Mouse (Mus musculus) heart, postnatal 14 days (tissue): Measurements from ENCODE around the gene Eif3f. TPM values are rescaled to one million over a fixed set of nuclear protein-coding genes. Genes with fewer than 3 reads are reported as not detected.
A peak's percentile ranks its signal among the peaks of the same experiment; 100 is the strongest.

Experiments
- DNase-seq, 2 experiments: peaks; one replicate each; pipeline ENCODE4 v3.0.0; 2021 to 2022
- intact Hi-C: fragments of 180-260 bp; cut with DNase I; formaldehyde crosslinking; loops from one replicate; pipeline ENCODE4 v1.15.1; 2025
- long read RNA-seq, 2 experiments: library from polyadenylated mRNA; stranded (forward); transcript quantifications; one replicate each; pipeline ENCODE4 v2.0.0; 2021
- total RNA-seq, 2 experiments: library from RNA; stranded (reverse); gene quantifications; 2 replicates each; pipeline ENCODE4 v1.2.3; 2021

Eif3f gene
- 10 to 100 TPM; 90.2 to 92.6 TPM for total RNA-seq
- long read RNA-seq, experiment 1, transcript Eif3f-201 (8 exons, 2,514 nt): major isoform, 194 of 198 reads
- long read RNA-seq, experiment 1, partial matches to known transcripts: 2 of 198 reads
- long read RNA-seq, experiment 1, other reads (novel, unspliced or antisense): 2 of 198 reads
- long read RNA-seq, experiment 2, transcript Eif3f-201 (8 exons, 2,514 nt): major isoform, 144 of 146 reads
- long read RNA-seq, experiment 2, partial matches to known transcripts: 2 of 146 reads
- long read RNA-seq, experiment 2, other reads (novel, unspliced or antisense): 0 of 146 reads

DNA sequence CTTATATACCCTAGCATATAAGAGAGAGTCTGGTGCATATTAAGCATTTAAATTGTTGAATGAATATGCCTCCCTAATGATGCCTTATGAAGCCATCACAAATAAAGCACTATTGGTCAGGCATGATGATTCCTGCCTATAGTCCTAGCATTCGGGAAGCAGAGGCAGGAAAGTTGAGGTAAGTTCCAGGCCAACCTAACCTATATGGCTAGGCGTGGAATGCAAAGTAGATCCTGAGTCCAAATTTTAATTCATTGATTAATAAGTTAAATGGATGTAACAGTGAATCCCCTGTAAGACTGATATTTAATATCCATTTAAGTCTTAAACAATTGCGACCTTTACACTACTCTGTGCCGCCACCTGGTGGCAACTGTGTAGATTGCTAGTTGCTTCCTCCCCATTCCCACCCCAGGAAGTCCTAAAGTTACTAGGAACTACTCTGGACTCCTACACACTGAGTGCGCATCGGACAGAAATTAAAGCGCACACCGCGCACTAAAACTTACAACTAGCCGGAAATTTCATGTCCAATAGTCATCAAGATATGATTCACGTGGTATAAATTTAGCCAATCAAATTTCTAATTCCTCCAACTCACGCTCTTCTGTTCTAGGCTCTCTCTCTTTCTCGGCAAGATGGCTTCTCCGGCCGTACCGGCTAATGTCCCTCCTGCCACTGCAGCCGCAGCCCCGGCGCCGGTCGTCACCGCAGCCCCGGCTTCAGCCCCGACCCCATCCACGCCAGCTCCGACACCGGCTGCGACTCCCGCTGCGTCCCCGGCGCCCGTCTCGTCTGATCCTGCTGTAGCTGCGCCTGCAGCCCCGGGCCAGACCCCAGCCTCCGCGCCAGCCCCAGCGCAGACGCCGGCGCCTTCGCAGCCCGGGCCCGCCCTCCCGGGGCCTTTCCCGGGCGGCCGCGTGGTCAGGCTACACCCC lies at the start of gene Eif3f:
Gene Eif3f (plus strand): TSS at position 624 of the 938 bp plus-strand sequence.
- peak; percentile 93 to 94 for DNase-seq
- intact Hi-C loops: loop anchor here (2.0 to 5.0 kb wide), 2 partner anchors 82 to 119 kb away; partner anchors contain the start of gene Olfr516

- intact Hi-C loops: no loop called here
These were observed 49.3 kb upstream of the Eif3f start, which contains the start of gene Olfr518 for GRCm38 (mm10) chr7:108884906-108885305. TSS of gene Olfr518 (minus strand) at chr7:108885006.

GRCm38 (mm10) chr7:108894320-108894719 lies 39.9 kb upstream of the Eif3f start, which contains the start of gene Olfr519:
TSS of gene Olfr519 (minus strand) at chr7:108894420.
- intact Hi-C loops: no loop called here
- no peak for DNase-seq

More at GRCm38 (mm10) chr7:108884906-108885305, 49.3 kb upstream of the Eif3f start, which contains the start of gene Olfr518:
- no peak for DNase-seq

DNA sequence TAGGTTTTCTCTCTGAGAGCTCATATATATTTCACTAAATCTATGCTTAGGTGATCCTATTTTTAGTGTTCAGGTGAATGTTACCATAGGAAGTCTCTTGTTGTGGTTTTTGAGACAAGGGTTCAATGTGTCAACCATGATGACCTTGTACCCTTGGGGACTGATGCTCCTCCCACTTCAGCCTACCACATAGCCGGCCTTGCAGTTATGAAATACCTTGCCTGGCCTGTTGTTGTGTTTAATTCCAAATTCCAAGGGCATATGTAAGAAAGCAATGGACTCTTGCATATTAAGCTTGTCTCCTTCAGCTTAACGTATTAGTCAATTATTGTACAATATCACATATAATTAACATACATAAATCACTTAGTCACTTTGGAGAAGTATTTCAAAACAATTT lies 30.2 kb upstream of the Eif3f start:
- intact Hi-C loops: no loop called here
- DNase-seq: no peak

- DNase-seq: no peak
- intact Hi-C loops: no loop called here
These were observed 7.2 kb upstream of the Eif3f start for GRCm38 (mm10) chr7:108927043-108927442.

DNA sequence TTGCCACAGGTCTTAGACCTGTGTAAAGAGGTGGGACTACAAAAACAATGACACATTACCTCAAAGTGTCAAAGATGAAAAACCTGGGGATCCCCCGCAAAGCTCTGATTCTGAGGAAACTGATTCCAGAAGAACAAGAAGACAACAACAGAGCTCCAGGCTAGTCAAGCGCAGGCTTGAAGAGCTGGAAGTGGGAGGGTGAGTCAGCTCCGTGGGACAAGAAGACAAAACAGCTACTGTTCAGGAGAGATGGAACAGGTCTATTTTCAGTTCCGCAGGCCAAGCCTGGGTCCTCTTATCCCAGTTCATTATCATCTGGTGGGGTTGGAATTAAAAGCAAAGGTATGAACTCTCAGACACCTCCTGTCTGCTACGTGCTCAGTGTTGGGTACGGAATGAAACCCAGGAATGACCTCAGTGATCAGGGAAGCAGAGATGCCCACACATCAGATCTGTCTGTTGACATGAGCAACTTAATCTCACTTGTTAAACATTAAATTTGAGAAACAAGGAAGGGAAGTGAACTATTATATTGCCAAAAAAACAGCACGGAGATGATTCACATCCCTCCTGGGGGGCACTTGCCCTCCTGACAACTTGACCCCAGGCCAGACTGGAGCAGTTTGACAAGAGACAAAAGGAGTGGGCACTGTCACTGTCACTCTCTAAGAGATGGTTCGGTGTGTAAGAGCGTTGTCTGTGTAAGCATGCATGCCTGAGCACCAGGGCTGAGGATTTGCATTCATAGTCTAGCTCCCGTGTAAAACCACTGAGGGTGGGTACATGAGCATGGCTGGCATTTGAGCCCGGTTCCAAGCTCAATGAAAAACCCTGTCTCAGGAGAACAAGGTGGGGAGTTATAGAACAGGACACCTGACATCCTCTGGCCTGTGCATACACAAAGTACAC lies 5.7 kb upstream of the Eif3f start:
- no peak for DNase-seq
- intact Hi-C loops: no loop called here

DNA sequence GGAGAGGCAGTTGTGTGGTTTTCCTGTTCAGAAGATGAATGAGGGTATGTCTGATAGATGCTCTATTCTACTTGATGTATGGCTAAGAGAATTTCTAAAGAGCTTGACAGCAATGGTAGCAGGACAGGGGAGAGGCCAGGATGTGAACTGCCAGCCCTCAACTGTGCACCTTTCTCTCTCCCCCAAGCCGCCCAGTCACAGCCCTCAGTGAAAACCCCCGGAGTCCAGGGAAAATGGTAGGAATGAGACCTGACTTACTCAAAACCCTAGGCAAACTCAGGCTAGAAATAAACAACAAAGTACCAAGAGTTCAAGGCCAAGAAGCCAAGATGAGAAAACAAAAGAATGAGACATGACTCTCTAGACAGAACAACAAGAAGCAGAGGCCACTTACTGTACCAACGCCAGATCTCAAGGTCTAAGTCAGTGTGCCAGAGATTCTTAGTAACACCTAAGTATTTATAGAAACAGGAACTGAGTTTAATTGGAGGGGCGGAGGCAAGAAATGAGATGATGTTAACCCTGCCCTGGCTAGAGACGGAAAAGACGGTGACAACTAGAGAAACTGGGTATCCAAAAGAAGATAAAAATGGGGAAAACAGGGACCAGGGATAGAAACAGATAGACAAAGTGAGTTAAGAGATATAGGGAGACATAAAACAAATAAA lies 4.4 kb upstream of the Eif3f start, which contains the start of gene Nlrp10:
Gene Nlrp10 (minus strand): TSS at position 453 of the 668 bp plus-strand sequence.
- DNase-seq: peak in 1 of 2 experiments; percentile 21
- intact Hi-C loops: loop anchor here (5.0 kb wide), 1 partner anchor 78 kb away; the partner anchor contains the start of gene Olfr516

DNA sequence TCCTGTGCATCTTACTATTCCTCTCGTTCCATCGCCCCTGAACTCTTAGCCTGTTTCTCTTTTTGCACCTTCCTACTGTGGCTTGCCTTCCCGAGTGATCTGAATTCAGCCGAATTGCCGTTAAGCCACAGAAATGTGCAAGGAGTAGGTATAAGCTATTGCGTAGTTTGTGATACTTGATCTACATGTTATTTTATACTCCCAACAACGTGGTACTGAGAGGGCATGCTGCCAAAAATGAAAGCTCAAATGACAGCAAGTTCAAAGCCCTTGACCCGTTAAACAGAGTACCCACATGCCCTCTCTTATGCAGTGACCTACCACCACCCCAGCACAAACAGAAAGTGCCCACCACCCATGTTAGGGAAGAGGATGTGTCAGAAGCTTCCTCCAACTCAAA lies 619 bp downstream of the Eif3f start:
- no peak for DNase-seq
- intact Hi-C loops: loop anchor here (2.0 to 5.0 kb wide), 2 partner anchors 83 to 120 kb away; partner anchors contain the start of gene Olfr516

DNA sequence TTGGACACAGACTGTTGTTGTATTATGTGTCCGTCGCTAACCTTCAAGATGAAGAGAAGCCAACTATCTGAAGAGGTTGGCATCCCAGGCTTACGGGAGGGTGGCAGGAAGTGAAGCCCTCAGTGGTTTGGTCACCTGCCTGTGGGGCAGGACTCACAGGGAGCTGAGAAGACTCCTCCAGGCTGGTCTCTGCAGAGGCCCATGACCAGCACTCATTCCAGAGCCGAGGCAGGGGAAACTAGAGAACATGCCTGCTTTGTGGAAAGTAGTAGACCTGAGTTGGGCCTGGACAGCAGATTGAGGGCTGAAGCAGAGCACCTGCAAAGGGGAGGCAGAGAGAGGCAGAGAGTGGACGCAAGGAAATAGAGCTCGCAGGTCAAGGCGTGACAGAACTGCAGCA lies 1.2 kb downstream of the Eif3f start:
- DNase-seq: no peak
- intact Hi-C loops: loop anchor here (2.0 kb wide), 1 partner anchor 121 kb away; no protein-coding TSS in a partner anchor

- DNase-seq: no peak
- intact Hi-C loops: no loop called here
These were observed 2.4 kb downstream of the Eif3f start for GRCm38 (mm10) chr7:108936591-108936990.

GRCm38 (mm10) chr7:108941466-108941865 lies 7.2 kb downstream of the Eif3f start:
- no peak for DNase-seq
- intact Hi-C loops: no loop called here

DNA sequence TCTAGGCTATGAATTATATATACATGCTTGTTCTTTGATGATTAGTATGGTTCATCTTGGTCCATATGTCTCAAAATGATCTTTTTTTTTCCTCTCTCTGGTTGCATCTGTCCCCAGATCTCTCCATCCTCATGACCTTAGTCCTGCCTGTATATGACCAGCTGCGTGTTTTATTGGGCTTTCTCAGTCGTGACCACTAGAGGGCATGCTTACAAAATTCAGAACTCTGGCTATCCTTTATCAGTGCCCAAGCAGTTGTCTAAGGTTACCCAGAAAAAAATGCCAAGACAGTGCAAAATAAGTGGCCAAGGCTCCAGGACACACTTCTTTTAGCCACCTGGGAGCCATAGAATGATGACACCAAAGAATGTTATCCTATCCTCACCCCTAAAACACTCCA lies 9.8 kb downstream of the Eif3f start:
- intact Hi-C loops: no loop called here
- DNase-seq: peak in 1 of 2 experiments; percentile 43

- intact Hi-C loops: no loop called here
- no peak for DNase-seq
These were observed 14.4 kb downstream of the Eif3f start for GRCm38 (mm10) chr7:108948611-108949010.

DNA sequence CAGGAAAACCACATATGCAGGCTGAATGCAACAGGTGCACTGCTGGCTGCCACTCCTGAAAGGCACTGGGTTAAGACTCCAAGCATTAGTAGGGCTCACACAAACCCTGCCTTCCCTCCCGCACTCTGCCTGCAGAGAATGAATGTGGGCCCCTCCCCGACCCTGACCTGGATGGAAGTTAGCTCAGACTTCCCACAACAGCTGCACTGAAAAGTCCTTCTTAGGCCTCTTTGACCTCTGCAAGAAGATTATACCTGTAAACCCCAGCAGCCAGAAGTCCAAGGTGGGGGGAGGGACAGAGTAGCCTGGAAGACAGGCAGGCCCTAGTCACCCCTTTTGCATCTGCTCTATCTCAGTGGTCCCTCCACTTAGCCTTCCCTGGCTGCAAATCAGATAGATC lies 15.1 kb downstream of the Eif3f start:
- DNase-seq: no peak
- intact Hi-C loops: no loop called here

- DNase-seq: peak; percentile 45 to 53
- intact Hi-C loops: loop anchor here (5.0 kb wide), 1 partner anchor 77 kb away; no protein-coding TSS in a partner anchor
These were observed 16.1 kb downstream of the Eif3f start, which contains the start of gene Tub for GRCm38 (mm10) chr7:108950312-108950761. TSS of gene Tub (plus strand) at chr7:108950338.

DNA sequence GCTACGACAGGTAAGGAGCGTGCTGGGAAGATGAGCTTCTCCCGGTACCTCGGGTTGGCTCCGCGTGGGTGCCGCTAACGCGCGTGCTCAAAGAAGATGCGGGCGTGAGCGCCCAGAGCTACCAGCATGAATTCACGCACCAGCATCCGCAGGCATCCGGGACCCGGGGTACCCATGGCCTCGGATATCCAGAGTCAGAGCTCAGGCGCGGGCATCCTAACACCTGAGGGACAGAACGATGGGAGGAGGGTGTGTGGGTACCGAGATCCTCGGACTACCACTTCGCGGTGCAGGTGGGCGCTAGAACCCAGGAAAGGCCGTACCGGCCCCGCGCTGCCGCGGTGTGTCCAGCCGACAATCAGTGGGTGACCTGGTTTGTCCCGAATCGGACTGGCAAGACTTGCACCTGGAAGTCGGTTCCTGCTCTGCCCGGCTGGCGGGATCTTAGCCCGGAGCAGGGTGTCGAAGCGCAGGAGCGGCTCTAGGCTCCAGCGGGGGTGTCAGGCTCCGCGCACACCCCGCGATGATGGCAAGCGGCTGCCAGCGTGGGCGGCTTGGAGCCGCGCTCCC lies 16.6 kb downstream of the Eif3f start:
- DNase-seq: peak in 1 of 2 experiments; percentile 16
- intact Hi-C loops: loop anchor here (5.0 kb wide), 1 partner anchor 76 kb away; no protein-coding TSS in a partner anchor

DNA sequence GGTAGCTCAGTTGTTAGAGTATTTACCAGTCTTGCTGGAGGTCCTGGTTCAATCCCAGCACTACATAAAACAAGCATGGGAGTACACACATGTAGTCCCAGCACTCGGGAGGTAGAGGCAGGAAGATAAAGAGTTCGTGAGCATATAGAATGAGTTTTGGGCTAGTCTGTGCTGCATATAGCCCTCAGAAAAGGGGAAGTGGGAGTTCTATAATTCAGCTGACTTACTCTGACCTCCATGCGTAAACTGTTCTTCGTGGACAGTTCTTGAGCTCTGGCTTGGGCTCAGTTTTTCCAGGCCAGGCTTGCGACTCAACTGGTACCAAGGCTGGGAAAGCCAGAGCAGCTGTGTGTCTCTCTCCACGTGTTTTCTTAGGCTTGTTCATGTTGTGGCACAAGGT lies 18.6 kb downstream of the Eif3f start:
- intact Hi-C loops: loop anchor here (5.0 kb wide), 1 partner anchor 74 kb away; no protein-coding TSS in a partner anchor
- no peak for DNase-seq

DNA sequence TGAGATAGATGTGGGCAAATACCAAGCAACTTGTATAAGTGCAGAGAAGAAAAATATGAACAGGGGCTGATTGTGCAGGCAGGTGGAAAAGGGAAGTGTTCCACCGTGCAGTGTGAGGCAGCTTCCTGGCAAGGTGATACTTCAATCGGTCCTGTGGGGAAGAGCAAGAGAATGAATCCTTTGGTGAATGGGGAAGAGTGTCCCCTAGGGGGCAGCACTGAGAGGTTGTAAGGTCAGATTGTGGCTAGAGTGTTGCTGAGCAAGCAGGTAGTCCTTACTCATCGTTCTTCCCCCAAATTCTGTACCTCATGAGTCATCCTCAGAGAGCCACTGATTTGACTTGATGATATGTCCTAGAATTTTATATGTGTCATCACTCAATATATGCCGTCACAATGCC lies 20.0 kb downstream of the Eif3f start:
- peak in 1 of 2 experiments; percentile 18 for DNase-seq
- intact Hi-C loops: loop anchor here (5.0 kb wide), 1 partner anchor 73 kb away; no protein-coding TSS in a partner anchor
